Mouse (Mus musculus) liver, postnatal 0 days (tissue): Measurements from ENCODE around the gene Trim39.

Experiments used
- CTCF ChIP-seq: sonication (generic); IDR thresholded peaks from 2 replicates; pipeline ENCODE4 v1.5.1; 2016; ENCODE audit warnings: antibody characterized with exemption, low read depth
- EP300 ChIP-seq: IDR thresholded peaks from 2 replicates; pipeline ENCODE4 v1.6.1; 2016; ENCODE audit warnings: antibody characterized with exemption, low read depth, mild to moderate bottlenecking

- TF ChIP-seq CTCF: no peak
- no peak for TF ChIP-seq EP300
These were observed 19.7 kb downstream of the Trim39 start for GRCm38 (mm10) chr17:36252250-36252876.
